Mouse (Mus musculus) heart, postnatal 0 days (tissue): ENCODE measurements around the gene Mgat4e.

Experiments used
- CTCF ChIP-seq: IDR thresholded peaks from 2 replicates; pipeline ENCODE4 v1.5.1; 2016; ENCODE audit warnings: antibody characterized with exemption, control low read depth, low read depth
- EP300 ChIP-seq: IDR thresholded peaks from 2 replicates; pipeline ENCODE4 v1.6.1; 2016; ENCODE audit warnings: antibody characterized with exemption, low read depth

DNA sequence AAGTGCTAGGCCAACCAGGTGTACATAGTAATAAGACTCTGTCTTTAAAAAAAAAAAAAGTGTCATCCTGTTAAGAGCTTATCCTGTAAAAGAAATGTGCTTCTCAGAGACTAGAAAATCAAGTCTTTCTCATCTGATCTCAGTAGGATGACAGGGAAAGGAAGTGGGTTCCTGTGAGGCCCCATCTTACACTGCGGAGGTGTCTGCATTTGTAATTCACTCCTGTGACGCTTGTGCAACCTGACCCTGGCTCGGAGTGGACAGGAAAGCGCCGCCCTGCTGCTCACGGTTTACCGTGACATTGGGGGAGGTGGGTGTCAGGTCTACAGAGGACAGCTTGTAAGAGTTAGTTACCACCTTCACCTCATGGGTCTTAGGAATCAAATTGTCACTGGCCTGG, 39.5 kb downstream of the Mgat4e start:
- TF ChIP-seq CTCF (no peak), EP300 (no peak)
